Mouse (Mus musculus) myocyte (in vitro differentiated cells): ENCODE results near the gene Tubb3. TPM values are rescaled to one million over a fixed set of nuclear protein-coding genes. Genes with fewer than 3 reads are reported as not detected.
"Not testable (repeated sequence)": the region's sequence is repeated elsewhere in the genome, so short reads cannot be mapped to it uniquely, and the experiment has no call there.

Experiments used
- H3K27me3 ChIP-seq: one replicate; pipeline ENCODE4 v1.6.1; 2011; ENCODE audit not compliant: control insufficient read depth, insufficient read depth, insufficient read length
- H3K36me3 ChIP-seq: one replicate; pipeline ENCODE4 v1.6.1; 2011; ENCODE audit not compliant: control insufficient read depth, insufficient read depth
- H3K4me2 ChIP-seq: one replicate; pipeline ENCODE4 v1.6.1; 2011; ENCODE audit warnings: low read depth, control low read depth
- H3K4me3 ChIP-seq: one replicate; pipeline ENCODE4 v1.5.1; 2011; ENCODE audit warnings: mild to moderate bottlenecking, control low read depth, moderate library complexity
- H3K79me2 ChIP-seq: one replicate; pipeline ENCODE4 v1.6.1; 2011; ENCODE audit not compliant: control insufficient read depth, insufficient read depth
- H3ac ChIP-seq: one replicate; pipeline ENCODE4 v1.6.1; 2011; ENCODE audit not compliant: control insufficient read depth, insufficient read length
- CEBPB ChIP-seq: IDR thresholded peaks from 2 replicates; pipeline ENCODE4 v1.6.1; 2011; ENCODE audit warnings: mild to moderate bottlenecking, moderate library complexity; ENCODE audit not compliant: poor library complexity, insufficient read depth, severe bottlenecking
- E2F4 ChIP-seq: IDR thresholded peaks from one replicate; pipeline ENCODE4 v1.6.1; 2011; ENCODE audit warnings: mild to moderate bottlenecking, control low read depth, moderate library complexity; ENCODE audit not compliant: insufficient read depth
- MAX ChIP-seq: IDR thresholded peaks from one replicate; pipeline ENCODE4 v1.6.1; 2011; ENCODE audit warnings: low read depth, mild to moderate bottlenecking, control low read depth
- MYOD1 ChIP-seq, 3 experiments: IDR thresholded peaks; one replicate each; pipeline ENCODE4 v1.6.1; 2011; ENCODE audit warnings: control low read depth in 2 of 3, low read depth in 2 of 3, mild to moderate bottlenecking in 2 of 3, moderate library complexity in 1 of 3; ENCODE audit not compliant: insufficient read length in 2 of 3, control insufficient read depth in 1 of 3
- MYOG ChIP-seq, 3 experiments: IDR thresholded peaks; one replicate each; pipeline ENCODE4 v1.6.1; 2011; ENCODE audit warnings: control low read depth in 2 of 3, low read depth in 2 of 3, mild to moderate bottlenecking in 2 of 3; ENCODE audit not compliant: insufficient read length in 2 of 3, control insufficient read depth in 1 of 3, insufficient read depth in 1 of 3
- POLR2A ChIP-seq: IDR thresholded peaks from one replicate; pipeline ENCODE4 v1.6.1; 2011; ENCODE audit warnings: low read depth, mild to moderate bottlenecking, control low read depth, moderate library complexity; ENCODE audit not compliant: insufficient read length
- POLR2AphosphoS2 ChIP-seq: IDR thresholded peaks from one replicate; pipeline ENCODE4 v1.6.1; 2011; ENCODE audit warnings: low read depth, control low read depth; ENCODE audit not compliant: insufficient read length
- REST ChIP-seq: IDR thresholded peaks from one replicate; pipeline ENCODE4 v1.6.1; 2011; ENCODE audit warnings: mild to moderate bottlenecking, control low read depth, moderate library complexity; ENCODE audit not compliant: insufficient read depth, insufficient read length
- SRF ChIP-seq: IDR thresholded peaks from one replicate; pipeline ENCODE4 v1.6.1; 2011; ENCODE audit warnings: low read depth; ENCODE audit not compliant: control insufficient read depth, insufficient read length
- TCF12 ChIP-seq: IDR thresholded peaks from one replicate; pipeline ENCODE4 v1.6.1; 2011; ENCODE audit warnings: mild to moderate bottlenecking, control low read depth; ENCODE audit not compliant: poor library complexity, insufficient read depth, severe bottlenecking
- TCF3 ChIP-seq: IDR thresholded peaks from one replicate; pipeline ENCODE4 v1.6.1; 2011; ENCODE audit warnings: low read depth, control low read depth; ENCODE audit not compliant: insufficient read length
- USF1 ChIP-seq: IDR thresholded peaks from one replicate; pipeline ENCODE4 v1.6.1; 2011; ENCODE audit warnings: low read depth, mild to moderate bottlenecking, control low read depth, moderate library complexity
- polyA plus RNA-seq: library from polyadenylated mRNA; unstranded; fragments of >200 nt; fragmentation: generic; extraction: Trizol; gene quantifications from one replicate; pipeline ENCODE4 v1.2.1, GENCODE M21; 2012; ENCODE audit warnings: missing spikeins

The Tubb3 gene
- polyA plus RNA-seq, 1 experiment, result 85.5 TPM

- no peak overlapping the region for H3K4me3 ChIP-seq
- no peaks in the 10 kb centered on the region for H3K27me3 ChIP-seq
- no peaks in the 10 kb centered on the region for H3K79me2 ChIP-seq
- no peak overlapping the region for H3K4me2 ChIP-seq
- no peak overlapping the region for H3ac ChIP-seq
- no peak for TF ChIP-seq MAX
- no peak for TF ChIP-seq POLR2A
- no peak for TF ChIP-seq USF1
- no peak for TF ChIP-seq MYOG (IDR thresholded peaks at IDR 0.05; ENCODE audit: control insufficient read depth in 1 of 3, insufficient read depth in 1 of 3, insufficient read length in 2 of 3, low read depth in 2 of 3)
- TF ChIP-seq TCF3, result no peak
- TF ChIP-seq E2F4, result no peak
- TF ChIP-seq REST, result no peak
- TF ChIP-seq POLR2AphosphoS2, result no peak
- no peak for TF ChIP-seq CEBPB
- TF ChIP-seq MYOD1 (IDR thresholded peaks at IDR 0.05; ENCODE audit: control insufficient read depth in 1 of 3, insufficient read length in 2 of 3, low read depth in 2 of 3), result no peak
- TF ChIP-seq TCF12, result no peak
- TF ChIP-seq SRF, result no peak
- H3K36me3 ChIP-seq, result no peaks in the 10 kb centered on the region
Observed at GRCm38 (mm10) chr8:123427639-123428275, 16.5 kb downstream of the Tubb3 start.

- Histone ChIP-seq H3K4me3 (no peak overlapping the region), H3K4me2 (no peak overlapping the region), H3K79me2 (no peaks in the 10 kb centered on the region), H3K36me3 (no peaks in the 10 kb centered on the region), H3K27me3 (no peaks in the 10 kb centered on the region), H3ac (no peak overlapping the region)
- no peak for TF ChIP-seq TCF3
- TF ChIP-seq MYOD1 (IDR thresholded peaks at IDR 0.05; ENCODE audit: control insufficient read depth in 1 of 3, insufficient read length in 2 of 3, low read depth in 2 of 3), result no peak
- TF ChIP-seq POLR2AphosphoS2, result no peak
- TF ChIP-seq CEBPB, result no peak
- no peak for TF ChIP-seq MAX
- no peak for TF ChIP-seq SRF
- no peak for TF ChIP-seq MYOG (IDR thresholded peaks at IDR 0.05; ENCODE audit: control insufficient read depth in 1 of 3, insufficient read depth in 1 of 3, insufficient read length in 2 of 3, low read depth in 2 of 3)
- no peak for TF ChIP-seq TCF12
- TF ChIP-seq USF1, result no peak
- no peak for TF ChIP-seq POLR2A
- TF ChIP-seq REST, result no peak
- TF ChIP-seq E2F4, result no peak
Observed at GRCm38 (mm10) chr8:123428343-123428893, 17.2 kb downstream of the Tubb3 start.

GRCm38 (mm10) chr8:123428939-123429721, 17.9 kb downstream of the Tubb3 start:
- Histone ChIP-seq H3K36me3 (no peaks in the 10 kb centered on the region), H3K4me2 (no peak overlapping the region), H3K27me3 (no peaks in the 10 kb centered on the region), H3K4me3 (no peak overlapping the region), H3K79me2 (no peaks in the 10 kb centered on the region), H3ac (no peak overlapping the region)
- TF ChIP-seq MYOG (IDR thresholded peaks at IDR 0.05; ENCODE audit: control insufficient read depth in 1 of 3, insufficient read depth in 1 of 3, insufficient read length in 2 of 3, low read depth in 2 of 3) (no peak), E2F4 (no peak), TCF12 (no peak), MYOD1 (IDR thresholded peaks at IDR 0.05; ENCODE audit: control insufficient read depth in 1 of 3, insufficient read length in 2 of 3, low read depth in 2 of 3) (no peak), REST (no peak), SRF (no peak), TCF3 (no peak), POLR2A (no peak), CEBPB (no peak), MAX (no peak), POLR2AphosphoS2 (no peak), USF1 (no peak)

GRCm38 (mm10) chr8:123429722-123430013, 18.4 kb downstream of the Tubb3 start:
- not testable (repeated sequence) for H3ac ChIP-seq, H3K4me2 ChIP-seq, H3K79me2 ChIP-seq, H3K36me3 ChIP-seq, H3K4me3 ChIP-seq, H3K27me3 ChIP-seq

- not testable (repeated sequence) for H3K36me3 ChIP-seq, H3ac ChIP-seq, H3K4me3 ChIP-seq, H3K4me2 ChIP-seq, H3K79me2 ChIP-seq, H3K27me3 ChIP-seq
Observed at GRCm38 (mm10) chr8:123430936-123431335, 19.7 kb downstream of the Tubb3 start.
